Mouse (Mus musculus): ENCODE data around the gene Slc2a8.

DNA sequence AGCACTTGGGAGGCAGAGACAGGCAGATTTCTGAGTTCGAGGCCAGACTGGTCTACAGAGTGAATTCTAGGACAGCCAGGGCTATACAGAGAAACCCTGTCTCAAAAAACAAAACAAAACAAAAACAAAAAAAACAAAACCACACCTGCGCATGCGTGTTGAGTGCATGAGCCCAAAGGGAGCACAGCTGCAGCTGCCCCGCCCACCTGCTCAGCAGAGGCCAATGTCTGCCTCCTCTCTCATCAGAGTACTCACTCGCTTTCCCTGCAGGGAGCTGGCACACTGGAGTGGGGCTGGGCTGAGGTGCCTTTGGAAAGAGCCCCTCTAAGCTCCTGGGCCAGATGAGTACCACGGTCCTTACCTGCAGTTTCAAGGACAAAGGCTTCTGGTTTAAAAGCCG is 50.2 kb downstream of the Slc2a8 start:
- TF ChIP-seq GATA1 (IDR thresholded peaks at IDR 0.05; ENCODE audit: borderline replicate concordance, low read length) (no peak), FLI1 (IDR thresholded peaks at IDR 0.05; ENCODE audit: low read length) (no peak)
